Mouse (Mus musculus): ENCODE measurements at regions not wholly inside any gene's neighbourhood (a gene's known extent, or its start where the extent isn't known, plus 50 kb on each side); places are given as distances from the start of the nearest gene placed in this dataset.
A peak's percentile ranks its signal among the peaks of the same experiment; 100 is the strongest.

GRCm38 (mm10) chr14:105056171-105056570, 121.0 kb downstream of the Rbm26 start:
- no peak for DNase-seq

DNA sequence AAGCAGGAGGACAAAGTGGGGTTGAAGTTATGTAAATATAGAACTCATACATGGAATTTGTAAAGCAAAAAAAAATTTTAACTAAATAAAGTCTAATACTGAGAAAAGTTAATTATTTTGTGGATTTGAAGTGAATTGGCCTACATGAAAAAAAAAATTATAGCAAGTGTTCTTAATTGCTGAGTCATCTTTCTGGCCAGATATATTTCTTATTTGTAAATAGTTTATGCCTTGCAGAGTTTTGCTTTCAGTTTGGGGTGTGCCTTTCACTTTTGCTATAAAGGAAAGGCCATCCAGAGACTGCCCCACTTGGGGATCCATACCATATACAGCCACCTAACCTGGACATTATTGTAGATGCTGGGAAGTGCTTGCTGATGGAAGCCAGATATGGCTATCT, 138.3 kb downstream of the Rbm26 start:
- DNase-seq, result no peak

- DNase-seq, result peak; percentile 8
Observed at GRCm38 (mm10) chr14:105034712-105035377, 142.3 kb downstream of the Rbm26 start.

- no peak for DNase-seq
Observed at GRCm38 (mm10) chr14:105019971-105020370, 157.2 kb downstream of the Rbm26 start.

- no peak for DNase-seq
Observed at GRCm38 (mm10) chr14:105016089-105016846, 160.9 kb downstream of the Rbm26 start.

GRCm38 (mm10) chr14:105015278-105015677, 161.8 kb downstream of the Rbm26 start:
- DNase-seq, result no peak

- no peak for DNase-seq
Observed at GRCm38 (mm10) chr14:105010742-105011141, 166.4 kb downstream of the Rbm26 start.

DNA sequence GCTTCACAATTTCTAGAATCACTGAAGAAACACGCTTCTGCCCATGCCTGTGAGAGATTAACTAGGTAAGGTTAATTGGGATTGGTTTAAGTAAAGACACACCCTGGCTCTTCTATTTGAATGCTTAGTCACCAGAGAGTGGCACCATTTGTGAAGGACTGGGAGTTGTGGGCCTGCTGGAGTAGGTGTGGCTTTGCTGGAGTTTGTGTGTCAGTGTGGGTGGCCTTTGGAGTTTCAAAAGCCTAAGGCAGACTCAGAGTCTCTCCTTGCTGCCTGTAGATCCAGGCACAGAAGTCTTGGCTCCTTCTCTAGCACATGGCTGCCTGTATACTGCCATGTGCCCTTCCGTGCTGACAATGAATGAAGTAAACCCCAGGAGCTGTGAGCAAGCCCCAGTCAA, 168.8 kb downstream of the Rbm26 start:
- no peak for DNase-seq

DNA sequence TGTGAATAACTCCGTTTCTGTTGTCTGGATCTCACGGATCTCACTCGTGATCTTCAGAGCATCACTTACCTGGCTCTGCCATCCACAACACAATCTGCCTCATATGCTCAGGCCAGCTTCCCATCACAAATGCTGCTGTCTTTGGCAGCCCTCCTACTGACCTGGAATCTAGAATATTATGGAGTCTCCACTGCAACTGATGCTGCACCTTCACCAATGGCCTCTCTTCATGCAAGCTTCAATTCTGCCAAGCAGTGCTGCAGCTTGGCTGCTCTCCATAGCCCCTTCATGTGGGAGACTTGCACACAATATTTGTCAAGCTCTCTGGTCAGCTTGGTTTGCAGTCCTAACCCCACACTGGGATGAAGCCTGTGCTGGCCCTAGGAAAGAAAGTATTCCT, 183.1 kb downstream of the Rbm26 start:
- no peak for DNase-seq

- peak; percentile 15 for DNase-seq
Observed at GRCm38 (mm10) chr14:104966046-104966445, 211.1 kb downstream of the Rbm26 start.

DNA sequence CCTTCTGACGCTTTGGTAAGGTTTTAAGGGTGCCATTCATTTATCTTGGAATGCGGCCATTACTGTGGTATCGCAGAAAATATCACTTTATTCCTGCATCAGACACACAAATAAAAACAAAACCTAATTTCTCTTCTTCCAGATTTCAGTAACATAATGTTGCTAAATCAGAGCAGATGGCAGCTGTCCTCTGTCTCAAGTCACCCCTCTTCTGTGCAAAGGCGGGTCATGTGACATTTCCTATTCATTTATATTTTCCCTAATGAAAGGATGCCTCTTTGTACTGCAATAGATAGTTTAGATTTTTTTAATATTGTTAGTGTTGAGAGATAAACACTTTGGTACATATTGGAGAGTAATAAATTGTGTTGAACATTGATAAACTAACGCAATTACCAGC, 233.7 kb downstream of the Rbm26 start:
- DNase-seq, result no peak

GRCm38 (mm10) chr14:104939961-104940360, 237.2 kb downstream of the Rbm26 start:
- DNase-seq, result no peak

GRCm38 (mm10) chr14:104937083-104937864, 239.9 kb downstream of the Rbm26 start:
- no peak for DNase-seq

DNA sequence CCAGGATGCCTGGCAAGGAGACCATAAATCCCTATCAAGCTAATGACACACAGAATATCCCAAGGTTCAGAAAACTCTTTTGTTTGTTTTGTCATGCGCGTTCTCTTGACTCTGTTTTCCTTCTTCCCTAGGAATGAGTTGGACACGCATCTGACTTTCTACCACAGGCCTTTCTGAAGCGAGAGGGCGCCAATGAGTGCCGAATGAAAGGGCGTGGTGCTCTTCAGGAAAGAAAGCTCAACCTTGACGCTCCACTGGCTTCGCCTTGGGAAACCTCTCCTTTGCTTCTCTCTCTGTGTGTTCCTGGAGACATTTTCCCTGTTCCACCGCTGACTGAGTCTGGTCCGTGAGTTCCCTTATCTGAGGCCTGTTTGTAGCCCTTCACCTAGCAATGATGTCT, 241.2 kb downstream of the Rbm26 start:
- no peak for DNase-seq

DNA sequence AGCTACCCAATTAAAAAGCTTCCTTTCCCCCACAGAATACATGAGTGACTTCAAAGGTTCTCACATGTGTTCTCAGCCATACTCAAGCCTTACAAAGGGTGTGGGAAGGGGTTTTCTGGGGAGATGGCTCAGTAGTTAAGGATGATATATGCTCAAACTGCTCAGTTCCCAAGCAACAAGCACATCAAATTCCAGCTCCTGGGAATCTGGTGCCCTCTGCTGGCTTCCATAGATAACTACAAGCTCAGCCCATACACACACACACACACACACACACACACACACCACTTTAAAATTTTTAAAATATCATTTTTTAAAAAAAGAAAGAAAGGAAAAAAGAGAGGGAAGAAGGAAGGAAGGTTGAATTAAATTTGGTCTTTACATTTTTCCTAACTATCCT, 271.4 kb downstream of the Rbm26 start:
- DNase-seq, result no peak

GRCm38 (mm10) chr14:104902120-104903027, 274.8 kb downstream of the Rbm26 start:
- no peak for DNase-seq

GRCm38 (mm10) chr14:104901072-104901471, 276.1 kb downstream of the Rbm26 start:
- no peak for DNase-seq

GRCm38 (mm10) chr14:104871203-104871602, 305.9 kb downstream of the Rbm26 start:
- no peak for DNase-seq

DNA sequence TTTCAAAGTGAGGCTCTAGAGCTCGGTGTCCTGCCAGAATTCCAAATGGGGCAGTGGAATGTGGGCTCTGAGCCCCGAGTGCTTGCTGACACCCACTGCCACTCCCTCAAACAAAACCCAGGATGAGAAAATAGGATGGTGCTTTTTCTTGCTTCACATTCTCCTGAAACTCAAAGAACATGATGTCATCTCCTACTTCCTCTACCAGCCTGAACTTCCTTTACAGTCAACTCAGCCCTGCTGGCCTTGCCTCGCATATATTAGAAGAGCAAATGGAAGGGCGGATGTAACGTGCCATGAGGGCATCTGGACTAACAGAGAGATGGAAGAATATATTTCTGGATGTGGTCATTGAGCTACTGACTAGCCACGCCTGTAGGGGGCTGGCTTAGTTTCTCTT, 309.6 kb downstream of the Rbm26 start:
- DNase-seq, result no peak

GRCm38 (mm10) chr14:104863881-104864280, 313.2 kb downstream of the Rbm26 start:
- no peak for DNase-seq

GRCm38 (mm10) chr14:104855913-104856312, 321.2 kb downstream of the Rbm26 start:
- DNase-seq, result no peak

GRCm38 (mm10) chr14:104849274-104849673, 326.8 kb upstream of the Rnf219 start:
- DNase-seq, result no peak
